Mouse (Mus musculus) thymus, adult 2 months (tissue): Measurements from ENCODE around the gene Coa4.
A peak's percentile ranks its signal among the peaks of the same experiment; 100 is the strongest.

ENCODE experiments used
- CTCF ChIP-seq: fragments of 200-500 bp; IDR thresholded peaks from 2 replicates; pipeline ENCODE4 v1.5.1; 2012; ENCODE audit warnings: mild to moderate bottlenecking, control low read depth, low read length, moderate library complexity, borderline replicate concordance; ENCODE audit not compliant: control insufficient read depth, poor library complexity, insufficient read depth; ENCODE audit errors: extremely low read depth
- POLR2A ChIP-seq: fragments of 200-500 bp; IDR thresholded peaks from 2 replicates; pipeline ENCODE4 v1.6.1; 2012; ENCODE audit warnings: mild to moderate bottlenecking, low read length, control low read depth, moderate library complexity; ENCODE audit not compliant: control insufficient read depth, poor library complexity, insufficient read depth; ENCODE audit errors: extremely low read depth

DNA sequence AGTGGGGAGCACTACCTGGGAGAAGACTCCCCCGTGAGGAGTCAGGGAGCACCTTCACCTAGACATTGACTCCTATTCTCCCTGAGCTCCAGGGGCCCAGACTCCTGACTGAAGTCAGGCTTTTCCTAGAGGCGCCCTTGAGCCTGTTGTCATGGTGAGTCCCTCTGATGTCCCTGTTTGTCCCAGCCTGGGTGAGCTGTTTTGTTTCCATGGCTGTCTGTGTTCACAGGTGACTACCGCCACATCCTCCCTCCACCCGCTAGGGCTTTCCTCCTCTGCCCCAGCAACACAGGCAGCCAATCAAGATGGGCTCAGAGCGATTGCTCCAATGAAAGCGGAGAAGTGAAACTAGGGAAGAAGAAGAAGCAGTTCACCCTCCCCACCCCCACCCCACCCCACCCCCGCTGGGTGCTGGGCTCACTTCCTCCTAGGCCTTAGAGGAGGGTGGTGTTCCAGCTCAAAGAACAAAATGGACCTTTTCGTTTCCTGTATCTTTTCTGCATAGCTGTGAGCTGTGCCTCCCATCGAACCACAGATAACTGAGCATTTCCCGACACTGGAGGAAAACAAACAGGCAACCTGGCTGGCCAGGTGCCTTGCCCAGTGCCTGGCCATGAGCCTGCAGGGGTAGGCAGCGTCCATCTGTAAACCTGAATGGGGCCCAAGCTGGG is 41.2 kb upstream of the Coa4 start:
- no peak for TF ChIP-seq CTCF
- peak; percentile 64 for TF ChIP-seq POLR2A
